Mouse (Mus musculus) layer of hippocampus, adult 6 months (tissue): ENCODE data around the gene Zbtb43. TPM values are rescaled to one million over a fixed set of nuclear protein-coding genes. Genes with fewer than 3 reads are reported as not detected.

Experiments used
- long read RNA-seq, 2 experiments: library from polyadenylated mRNA; unstranded; transcript quantifications; one replicate each; pipeline ENCODE4 v2.0.0; 2019 to 2020
- polyA plus RNA-seq: library from polyadenylated mRNA; unstranded; fragments of <200 nt; fragmentation: Nextera tagmentation; gene quantifications from 2 replicates; pipeline ENCODE4 v1.2.3, GENCODE M21; 2021

The Zbtb43 gene
- polyA plus RNA-seq, result 6.9 and 8.4 TPM in 2 replicates
- long read RNA-seq, experiment 1, full-length matches to known transcripts, result 14 of 18 reads
- long read RNA-seq, experiment 1, partial matches to known transcripts, result 0 of 18 reads
- long read RNA-seq, experiment 1, other reads (novel, unspliced or antisense), result 4 of 18 reads
- long read RNA-seq, experiment 2, full-length matches to known transcripts, result 45 of 60 reads
- long read RNA-seq, experiment 2, partial matches to known transcripts, result 0 of 60 reads
- long read RNA-seq, experiment 2, other reads (novel, unspliced or antisense), result 15 of 60 reads

DNA sequence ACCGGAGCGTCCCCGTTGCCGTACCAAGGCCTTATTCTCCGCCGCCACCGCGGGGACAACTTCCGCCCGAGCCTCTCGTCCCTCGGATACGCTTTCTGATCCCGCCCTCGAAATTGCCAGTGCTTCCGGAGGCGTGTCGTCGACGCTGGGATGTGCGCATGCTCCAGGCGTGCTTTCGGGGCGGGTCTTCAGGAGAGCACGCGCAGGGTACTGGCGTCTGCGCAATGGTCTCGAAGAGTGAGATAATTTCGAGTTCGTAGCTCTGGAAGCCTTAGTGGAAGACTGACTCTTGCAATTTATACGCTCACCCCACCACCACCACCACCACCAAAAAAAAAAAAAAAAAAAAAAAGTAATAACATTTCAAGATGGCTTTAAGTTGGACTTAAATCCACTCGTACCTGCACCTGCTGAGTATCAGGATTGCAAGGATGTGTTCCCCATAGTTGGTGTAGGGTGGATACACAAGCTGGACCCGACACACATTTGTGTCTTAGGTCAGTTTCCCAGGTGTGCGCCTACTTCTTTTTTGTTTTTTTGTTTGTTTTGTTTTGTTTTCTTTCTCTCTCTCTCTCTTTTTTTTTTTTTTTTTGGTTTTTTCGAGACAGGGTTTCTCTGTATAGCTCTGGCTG lies at the start of gene Zbtb43:
Gene Zbtb43 (minus strand): TSS at position 94 of the 632 bp plus-strand sequence.

DNA sequence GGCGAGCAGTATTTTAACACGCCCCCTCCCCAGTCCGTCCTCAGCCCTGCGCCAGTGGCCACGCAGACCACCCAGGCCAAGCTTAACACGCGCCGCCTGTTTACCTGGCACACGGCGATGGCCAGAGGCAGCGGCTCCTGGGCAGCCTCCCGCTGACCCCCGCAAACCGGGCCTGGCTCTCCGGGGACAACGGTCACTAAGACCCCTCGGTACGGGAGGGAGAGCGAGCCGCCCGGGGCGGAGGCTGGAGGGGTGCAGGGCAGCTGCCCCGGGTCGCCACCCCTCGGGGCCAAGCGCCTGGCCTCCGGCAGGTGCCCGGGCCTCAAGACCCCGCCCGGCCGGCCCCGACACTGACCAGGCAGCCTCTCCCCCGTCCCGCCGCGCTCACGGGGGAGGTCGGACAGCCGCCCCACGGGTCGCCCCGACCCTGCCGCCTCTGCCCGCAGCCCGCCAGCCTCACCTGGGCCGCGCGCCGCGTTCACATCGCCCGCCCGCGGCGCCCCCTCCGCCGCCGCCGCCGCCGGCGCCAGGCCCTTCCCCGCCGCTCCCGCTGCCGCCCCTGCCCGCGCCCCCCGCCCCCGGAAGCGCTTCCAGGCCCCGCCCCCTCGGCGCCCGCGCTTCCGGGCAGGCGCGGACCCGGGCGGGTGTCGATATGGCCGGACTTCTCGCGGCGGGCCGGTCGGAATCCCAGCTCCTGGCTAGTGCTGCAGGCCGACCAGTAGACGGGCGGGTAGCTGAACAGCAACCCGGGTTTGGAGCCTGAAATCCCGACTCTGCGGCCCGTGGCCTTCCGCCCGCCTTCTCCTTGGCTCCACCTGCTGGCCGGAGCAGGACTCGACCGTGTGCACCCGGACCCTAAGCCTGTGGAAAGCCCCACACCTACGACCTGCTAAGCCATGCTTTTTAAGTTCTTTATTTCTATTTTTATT lies 37.3 kb downstream of the Zbtb43 start, which contains the start of gene Zbtb34:
Gene Zbtb34 (minus strand): TSS at position 554 of the 929 bp plus-strand sequence.

Other genes starting within 250 kb of the Zbtb43 start
- 14.0 and 15.0 TPM in 2 replicates for gene Ralgps1, start 97.1 kb downstream of the Zbtb43 start, polyA plus RNA-seq
- gene Zbtb34, start 37.2 kb downstream of the Zbtb43 start, polyA plus RNA-seq, result 0.84 and 0.85 TPM in 2 replicates
- 0.09 TPM in 1 of 2 replicates, not detected in the other for gene Lmx1b, start 172.0 kb upstream of the Zbtb43 start, polyA plus RNA-seq